Mouse (Mus musculus) myocyte (in vitro differentiated cells): ENCODE results near the gene Siah1a. TPM values are rescaled to one million over a fixed set of nuclear protein-coding genes. Genes with fewer than 3 reads are reported as not detected.

Source experiments
- H3K27me3 ChIP-seq: one replicate; pipeline ENCODE4 v1.6.1; 2011; ENCODE audit not compliant: control insufficient read depth, insufficient read depth, insufficient read length
- H3K36me3 ChIP-seq: one replicate; pipeline ENCODE4 v1.6.1; 2011; ENCODE audit not compliant: control insufficient read depth, insufficient read depth
- H3K4me2 ChIP-seq: one replicate; pipeline ENCODE4 v1.6.1; 2011; ENCODE audit warnings: low read depth, control low read depth
- H3K4me3 ChIP-seq: one replicate; pipeline ENCODE4 v1.5.1; 2011; ENCODE audit warnings: mild to moderate bottlenecking, control low read depth, moderate library complexity
- H3K79me2 ChIP-seq: one replicate; pipeline ENCODE4 v1.6.1; 2011; ENCODE audit not compliant: control insufficient read depth, insufficient read depth
- H3ac ChIP-seq: one replicate; pipeline ENCODE4 v1.6.1; 2011; ENCODE audit not compliant: control insufficient read depth, insufficient read length
- CEBPB ChIP-seq: IDR thresholded peaks from 2 replicates; pipeline ENCODE4 v1.6.1; 2011; ENCODE audit warnings: mild to moderate bottlenecking, moderate library complexity; ENCODE audit not compliant: poor library complexity, insufficient read depth, severe bottlenecking
- E2F4 ChIP-seq: IDR thresholded peaks from one replicate; pipeline ENCODE4 v1.6.1; 2011; ENCODE audit warnings: mild to moderate bottlenecking, control low read depth, moderate library complexity; ENCODE audit not compliant: insufficient read depth
- MAX ChIP-seq: IDR thresholded peaks from one replicate; pipeline ENCODE4 v1.6.1; 2011; ENCODE audit warnings: low read depth, mild to moderate bottlenecking, control low read depth
- MYOD1 ChIP-seq, 3 experiments: IDR thresholded peaks; one replicate each; pipeline ENCODE4 v1.6.1; 2011; ENCODE audit warnings: control low read depth in 2 of 3, low read depth in 2 of 3, mild to moderate bottlenecking in 2 of 3, moderate library complexity in 1 of 3; ENCODE audit not compliant: insufficient read length in 2 of 3, control insufficient read depth in 1 of 3
- MYOG ChIP-seq, 3 experiments: IDR thresholded peaks; one replicate each; pipeline ENCODE4 v1.6.1; 2011; ENCODE audit warnings: control low read depth in 2 of 3, low read depth in 2 of 3, mild to moderate bottlenecking in 2 of 3; ENCODE audit not compliant: insufficient read length in 2 of 3, control insufficient read depth in 1 of 3, insufficient read depth in 1 of 3
- POLR2A ChIP-seq: IDR thresholded peaks from one replicate; pipeline ENCODE4 v1.6.1; 2011; ENCODE audit warnings: low read depth, mild to moderate bottlenecking, control low read depth, moderate library complexity; ENCODE audit not compliant: insufficient read length
- POLR2AphosphoS2 ChIP-seq: IDR thresholded peaks from one replicate; pipeline ENCODE4 v1.6.1; 2011; ENCODE audit warnings: low read depth, control low read depth; ENCODE audit not compliant: insufficient read length
- REST ChIP-seq: IDR thresholded peaks from one replicate; pipeline ENCODE4 v1.6.1; 2011; ENCODE audit warnings: mild to moderate bottlenecking, control low read depth, moderate library complexity; ENCODE audit not compliant: insufficient read depth, insufficient read length
- SRF ChIP-seq: IDR thresholded peaks from one replicate; pipeline ENCODE4 v1.6.1; 2011; ENCODE audit warnings: low read depth; ENCODE audit not compliant: control insufficient read depth, insufficient read length
- TCF12 ChIP-seq: IDR thresholded peaks from one replicate; pipeline ENCODE4 v1.6.1; 2011; ENCODE audit warnings: mild to moderate bottlenecking, control low read depth; ENCODE audit not compliant: poor library complexity, insufficient read depth, severe bottlenecking
- TCF3 ChIP-seq: IDR thresholded peaks from one replicate; pipeline ENCODE4 v1.6.1; 2011; ENCODE audit warnings: low read depth, control low read depth; ENCODE audit not compliant: insufficient read length
- USF1 ChIP-seq: IDR thresholded peaks from one replicate; pipeline ENCODE4 v1.6.1; 2011; ENCODE audit warnings: low read depth, mild to moderate bottlenecking, control low read depth, moderate library complexity
- polyA plus RNA-seq: library from polyadenylated mRNA; unstranded; fragments of >200 nt; fragmentation: generic; extraction: Trizol; gene quantifications from one replicate; pipeline ENCODE4 v1.2.1, GENCODE M21; 2012; ENCODE audit warnings: missing spikeins

Siah1a gene
- polyA plus RNA-seq: 12.0 TPM

GRCm38 (mm10) chr8:86745221-86745934 lies at the start of gene Siah1a, which contains the start of gene Gm10638:
Gene Siah1a, minus strand, starts transcription at chr8:86745934.
Gene Gm10638, plus strand, starts transcription at chr8:86745699.
- peak within 1 kb of the TSS; percentile 92 for H3K4me2 ChIP-seq
- no peaks in the 10 kb centered on the region for H3K36me3 ChIP-seq
- H3ac ChIP-seq: peak within 1 kb of the TSS; percentile 98
- H3K27me3 ChIP-seq: no peaks in the 10 kb centered on the region
- no peak for TF ChIP-seq TCF3
- no peak for TF ChIP-seq MAX
- peak; percentile 45 for TF ChIP-seq POLR2A
- no peak for TF ChIP-seq MYOG (IDR thresholded peaks at IDR 0.05; ENCODE audit: control insufficient read depth in 1 of 3, insufficient read depth in 1 of 3, insufficient read length in 2 of 3, low read depth in 2 of 3)
- no peak for TF ChIP-seq CEBPB
- TF ChIP-seq USF1: no peak
- H3K79me2 ChIP-seq: peaks cover 50% of the 10 kb centered on the region
- H3K4me3 ChIP-seq: peak within 1 kb of the TSS; percentile 45

GRCm38 (mm10) chr8:86794716-86795115 lies 49.0 kb upstream of the Siah1a start:
- Histone ChIP-seq H3K79me2 (no peaks in the 10 kb centered on the region), H3K27me3 (no peaks in the 10 kb centered on the region), H3K4me3 (no peak overlapping the region), H3K36me3 (no peaks in the 10 kb centered on the region), H3K4me2 (no peak overlapping the region), H3ac (no peak overlapping the region)
- TF ChIP-seq POLR2AphosphoS2: no peak
- TF ChIP-seq E2F4: no peak
- TF ChIP-seq TCF3: no peak
- no peak for TF ChIP-seq REST
- no peak for TF ChIP-seq SRF
- TF ChIP-seq USF1: no peak
- no peak for TF ChIP-seq CEBPB
- no peak for TF ChIP-seq MYOG (IDR thresholded peaks at IDR 0.05; ENCODE audit: control insufficient read depth in 1 of 3, insufficient read depth in 1 of 3, insufficient read length in 2 of 3, low read depth in 2 of 3)

GRCm38 (mm10) chr8:86791542-86791941 lies 45.8 kb upstream of the Siah1a start:
- H3ac ChIP-seq: no peak overlapping the region

GRCm38 (mm10) chr8:86789576-86789975 lies 43.8 kb upstream of the Siah1a start:
- H3K4me2 ChIP-seq: no peak overlapping the region
- no peak overlapping the region for H3ac ChIP-seq
- TF ChIP-seq POLR2AphosphoS2: no peak
- TF ChIP-seq USF1: no peak
- peak in 1 of 3 experiments; percentile 3 for TF ChIP-seq MYOG (IDR thresholded peaks at IDR 0.05; ENCODE audit: control insufficient read depth in 1 of 3, insufficient read depth in 1 of 3, insufficient read length in 2 of 3, low read depth in 2 of 3)
- TF ChIP-seq E2F4: no peak
- peak in 2 of 3 experiments; percentile 6 to 30 for TF ChIP-seq MYOD1 (IDR thresholded peaks at IDR 0.05; ENCODE audit: control insufficient read depth in 1 of 3, insufficient read length in 2 of 3, low read depth in 2 of 3)
- no peak for TF ChIP-seq CEBPB
- no peaks in the 10 kb centered on the region for H3K79me2 ChIP-seq
- H3K36me3 ChIP-seq: no peaks in the 10 kb centered on the region
- H3K4me3 ChIP-seq: no peak overlapping the region
- no peaks in the 10 kb centered on the region for H3K27me3 ChIP-seq

More at GRCm38 (mm10) chr8:86791542-86791941, 45.8 kb upstream of the Siah1a start:
- Histone ChIP-seq H3K4me3 (no peak overlapping the region), H3K79me2 (no peaks in the 10 kb centered on the region), H3K36me3 (no peaks in the 10 kb centered on the region), H3K4me2 (no peak overlapping the region), H3K27me3 (no peaks in the 10 kb centered on the region)
- TF ChIP-seq MAX (no peak), TCF12 (no peak), E2F4 (no peak), MYOG (IDR thresholded peaks at IDR 0.05; ENCODE audit: control insufficient read depth in 1 of 3, insufficient read depth in 1 of 3, insufficient read length in 2 of 3, low read depth in 2 of 3) (no peak), CEBPB (no peak), TCF3 (no peak), SRF (no peak), POLR2AphosphoS2 (no peak), USF1 (no peak), POLR2A (no peak)

- H3ac ChIP-seq: no peak overlapping the region
- H3K27me3 ChIP-seq: no peaks in the 10 kb centered on the region
- H3K79me2 ChIP-seq: no peaks in the 10 kb centered on the region
- H3K36me3 ChIP-seq: no peaks in the 10 kb centered on the region
- no peak for TF ChIP-seq POLR2AphosphoS2
- no peak for TF ChIP-seq REST
- 0 out of 2 replicates have a peak, but pooled peaks have one; percentile 18 for TF ChIP-seq CEBPB
- no peak for TF ChIP-seq POLR2A
- no peak for TF ChIP-seq TCF12
- peak in 1 of 3 experiments; percentile 13 for TF ChIP-seq MYOG (IDR thresholded peaks at IDR 0.05; ENCODE audit: control insufficient read depth in 1 of 3, insufficient read depth in 1 of 3, insufficient read length in 2 of 3, low read depth in 2 of 3)
- H3K4me3 ChIP-seq: no peak overlapping the region
- peak overlapping the region; percentile 56 for H3K4me2 ChIP-seq
Observed at GRCm38 (mm10) chr8:86787891-86788420, 42.2 kb upstream of the Siah1a start.
